Mouse (Mus musculus) gastrocnemius, postnatal 36 days (tissue): ENCODE measurements around the gene Gprc5b. TPM values are rescaled to one million over a fixed set of nuclear protein-coding genes. Genes with fewer than 3 reads are reported as not detected.

Source experiments
- DNase-seq, 2 experiments: peaks; one replicate each; pipeline ENCODE4 v3.0.0; 2022
- intact Hi-C: fragments of 180-260 bp; cut with DNase I; formaldehyde crosslinking; loops from one replicate; pipeline ENCODE4 v1.15.1; 2025
- long read RNA-seq, 2 experiments: library from polyadenylated mRNA; stranded (forward); transcript quantifications; one replicate each; pipeline ENCODE4 v2.0.0; 2021
- total RNA-seq, 2 experiments: library from RNA; stranded (reverse); gene quantifications; 2 replicates each; pipeline ENCODE4 v1.2.3; 2021

Gene Gprc5b
- total RNA-seq = 10 to 100 TPM; 14.0 to 19.0 TPM
- long read RNA-seq, experiment 1, full-length matches to known transcripts = 4 of 19 reads
- long read RNA-seq, experiment 1, partial matches to known transcripts = 0 of 19 reads
- long read RNA-seq, experiment 1, other reads (novel, unspliced or antisense) = 15 of 19 reads
- long read RNA-seq, experiment 2, full-length matches to known transcripts = 2 of 14 reads
- long read RNA-seq, experiment 2, partial matches to known transcripts = 0 of 14 reads
- long read RNA-seq, experiment 2, other reads (novel, unspliced or antisense) = 12 of 14 reads

GRCm38 (mm10) chr7:118995007-118995406 is at the start of gene Gprc5b:
TSS of gene Gprc5b (minus strand) at chr7:118995211.
- intact Hi-C loops = loop anchor here (2.0 kb wide), 1 partner anchor 76 kb away; no protein-coding TSS in a partner anchor

GRCm38 (mm10) chr7:119041502-119041901 is 46.5 kb upstream of the Gprc5b start:
- intact Hi-C loops = no loop called here
- DNase-seq = no peak

More at GRCm38 (mm10) chr7:118995007-118995406, at the start of gene Gprc5b:
- peak; percentile 81 to 89 for DNase-seq

- no peak for DNase-seq
- intact Hi-C loops = no loop called here
Observed at GRCm38 (mm10) chr7:119037581-119037980, 42.6 kb upstream of the Gprc5b start.

DNA sequence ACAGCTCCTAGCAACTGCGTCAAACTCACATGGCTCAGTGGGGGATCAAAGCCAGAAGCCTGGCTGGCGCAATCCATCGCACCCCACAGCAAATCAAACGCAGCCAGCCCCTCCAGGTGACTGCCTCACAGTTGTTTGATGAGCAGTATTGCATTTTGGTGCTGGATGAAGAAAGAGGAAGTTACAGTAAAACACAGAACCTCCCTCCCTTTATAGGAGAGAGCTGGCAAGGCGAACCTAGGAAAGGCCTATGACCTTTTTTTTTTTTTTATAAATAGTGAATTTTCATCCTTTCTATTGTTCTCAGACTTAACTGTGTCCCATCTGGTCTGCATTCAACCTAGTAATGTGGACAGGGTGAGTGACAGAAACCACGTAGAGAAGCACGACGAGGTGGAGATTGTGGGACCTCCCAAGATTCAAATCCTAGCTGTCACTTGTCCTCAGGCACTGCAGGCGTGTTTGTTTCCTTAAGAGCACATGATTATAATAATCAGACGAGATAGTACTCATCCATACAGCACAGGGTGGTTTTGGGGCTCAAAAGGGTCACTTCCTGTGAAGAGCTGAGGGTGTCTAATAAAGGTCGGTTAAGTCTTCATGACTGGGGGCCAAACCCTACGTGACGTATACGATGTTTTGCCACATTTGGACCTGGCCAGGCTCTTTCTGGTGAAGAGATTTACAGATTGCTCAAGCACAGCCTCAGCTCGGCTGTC is 39.4 kb upstream of the Gprc5b start:
- intact Hi-C loops = no loop called here
- DNase-seq = no peak

DNA sequence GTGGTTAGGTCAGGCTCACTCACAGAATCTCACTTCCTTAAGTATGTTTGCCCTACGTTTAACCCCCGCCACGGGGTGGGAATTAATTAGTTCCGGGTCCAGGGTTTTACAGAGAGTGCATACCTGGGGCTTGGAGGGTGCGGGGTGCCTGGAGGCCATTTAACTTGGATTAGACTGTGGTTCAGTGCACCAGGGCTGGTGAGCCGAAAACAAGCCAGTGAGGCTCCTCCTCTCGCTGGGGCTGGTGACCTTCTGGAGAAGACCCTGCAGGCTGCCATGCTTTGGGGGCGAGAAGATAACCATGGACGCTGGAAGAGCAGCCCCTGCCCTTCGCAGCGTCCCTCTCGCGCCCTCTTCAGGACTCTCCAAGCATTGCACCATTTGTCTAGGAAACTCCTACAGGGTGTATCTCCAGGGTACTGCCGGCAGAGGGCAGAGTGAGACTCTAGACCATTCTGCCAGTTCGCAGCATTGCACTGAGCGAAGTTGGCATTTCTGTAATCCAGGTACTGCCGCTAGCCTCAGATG is 28.4 kb upstream of the Gprc5b start:
- intact Hi-C loops = no loop called here
- DNase-seq = no peak

GRCm38 (mm10) chr7:119022238-119023156 is 27.5 kb upstream of the Gprc5b start:
- intact Hi-C loops = no loop called here
- DNase-seq = no peak

- intact Hi-C loops = no loop called here
- no peak for DNase-seq
Observed at GRCm38 (mm10) chr7:119019537-119019936, 24.5 kb upstream of the Gprc5b start.

DNA sequence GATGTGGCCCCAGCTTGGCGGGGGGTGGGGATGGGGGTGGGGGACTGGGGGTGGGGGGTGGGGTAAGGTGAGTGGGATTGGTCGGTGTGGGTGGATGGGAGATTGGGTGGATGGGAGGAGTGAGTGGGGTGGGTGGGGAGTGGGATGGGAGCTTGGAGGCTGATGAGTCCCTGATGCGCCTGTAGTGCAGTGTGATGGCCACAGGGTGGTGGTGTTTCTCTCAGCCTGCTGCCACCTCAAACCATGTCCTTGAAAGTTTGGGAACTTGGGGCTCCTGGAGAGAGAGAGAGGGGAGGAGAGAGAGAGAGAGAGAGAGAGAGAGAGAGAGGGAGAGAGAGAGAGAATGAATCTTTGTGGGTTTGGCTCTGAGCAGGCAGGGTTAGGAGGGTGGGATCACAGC is 20.7 kb upstream of the Gprc5b start:
- intact Hi-C loops = no loop called here

GRCm38 (mm10) chr7:119010854-119011529 is 16.0 kb upstream of the Gprc5b start:
- intact Hi-C loops = loop anchor here (5.0 kb wide), 1 partner anchor 501 kb away; no protein-coding TSS in a partner anchor
- peak; percentile 50 to 53 for DNase-seq

More for the DNA sequence above, 20.7 kb upstream of the Gprc5b start:
- DNase-seq = no peak

- DNase-seq = no peak
- intact Hi-C loops = no loop called here
Observed at GRCm38 (mm10) chr7:119002501-119002900, 7.5 kb upstream of the Gprc5b start.

GRCm38 (mm10) chr7:119001965-119002364 is 7.0 kb upstream of the Gprc5b start:
- no peak for DNase-seq
- intact Hi-C loops = no loop called here

DNA sequence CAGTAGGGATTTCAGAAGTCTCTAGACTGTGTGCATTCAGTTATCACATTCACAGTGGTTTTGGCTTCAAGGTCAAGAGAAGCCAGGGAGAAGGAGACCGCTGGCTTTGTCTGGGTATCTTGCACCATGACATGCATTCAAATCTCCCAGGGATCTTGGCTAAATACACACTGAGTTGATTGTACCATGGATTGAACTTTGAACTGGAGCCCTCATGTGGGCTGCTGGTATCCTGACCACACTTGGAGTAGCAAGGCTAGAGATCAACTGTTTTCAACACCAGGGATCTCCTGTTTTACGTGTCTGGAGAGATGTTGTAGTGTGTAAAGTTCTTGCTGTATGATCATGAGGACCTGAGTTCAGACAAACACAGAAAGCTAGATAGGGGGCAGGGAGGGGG is 4.8 kb upstream of the Gprc5b start:
- intact Hi-C loops = no loop called here
- no peak for DNase-seq

- peak; percentile 70 to 73 for DNase-seq
- intact Hi-C loops = loop anchor here (1.0 kb wide), 1 partner anchor 230 kb away; no protein-coding TSS in a partner anchor
Observed at GRCm38 (mm10) chr7:118996137-118996837, 1.3 kb upstream of the Gprc5b start.

GRCm38 (mm10) chr7:118995671-118996070 is 660 bp upstream of the Gprc5b start:
- DNase-seq = no peak
- intact Hi-C loops = loop anchor here (1.0 to 2.0 kb wide), 2 partner anchors 77 to 229 kb away; no protein-coding TSS in a partner anchor

- intact Hi-C loops = loop anchor here (2.0 to 5.0 kb wide), 2 partner anchors 76 to 137 kb away; partner anchors contain the start of genes Iqck and Knop1
- DNase-seq = peak in 1 of 2 experiments; percentile 42
Observed at GRCm38 (mm10) chr7:118994231-118994842, 674 bp downstream of the Gprc5b start.

GRCm38 (mm10) chr7:118993597-118994230 is 1.3 kb downstream of the Gprc5b start:
- intact Hi-C loops = loop anchor here (2.0 to 5.0 kb wide), 2 partner anchors 75 to 136 kb away; partner anchors contain the start of genes Iqck and Knop1
- DNase-seq = no peak

DNA sequence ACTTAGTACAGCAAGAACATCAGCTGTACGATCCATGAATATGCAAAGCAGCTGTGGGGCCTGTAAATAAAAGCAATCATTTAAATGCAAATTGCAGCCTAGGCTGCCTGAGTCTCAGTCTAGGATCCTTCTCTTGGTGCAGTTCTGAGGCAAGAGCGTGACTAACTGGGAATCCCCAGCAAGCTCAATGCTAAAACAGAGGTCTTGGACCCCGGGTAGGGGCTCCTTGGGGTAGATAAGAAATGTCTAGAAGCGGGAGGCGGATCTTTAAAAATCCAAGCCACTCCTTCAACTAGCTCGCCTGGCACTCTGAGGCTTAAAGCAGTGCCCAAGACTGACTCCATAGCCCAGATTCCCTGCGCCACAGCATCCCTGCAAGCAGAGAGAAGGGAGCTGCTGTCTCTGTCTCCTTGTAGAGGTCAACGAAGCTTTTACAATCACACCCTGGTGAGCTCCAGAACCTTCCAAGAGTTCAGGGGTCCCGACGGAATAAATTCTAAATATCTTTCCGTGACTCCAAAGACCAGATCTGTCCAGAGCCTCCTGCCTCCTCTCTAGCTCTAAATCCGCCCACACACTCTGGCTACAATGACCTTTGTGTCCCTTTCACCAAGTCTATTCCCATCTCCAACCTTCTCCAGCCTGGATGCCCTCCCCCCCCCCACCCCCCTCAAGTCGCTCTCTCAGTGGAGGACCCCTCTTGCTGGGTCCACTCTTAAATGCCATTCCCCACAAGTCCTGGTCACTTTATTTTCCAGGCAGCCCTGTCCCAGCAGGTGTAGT is 2.2 kb downstream of the Gprc5b start:
- intact Hi-C loops = loop anchor here (5.0 kb wide), 1 partner anchor 136 kb away; the partner anchor contains the start of genes Iqck and Knop1
- no peak for DNase-seq
